Mouse (Mus musculus) embryonic facial prominence, embryonic 10.5 days (tissue): ENCODE data around the gene Nyx. TPM values are rescaled to one million over a fixed set of nuclear protein-coding genes. Genes with fewer than 3 reads are reported as not detected.

ENCODE experiments used
- polyA plus RNA-seq: library from polyadenylated mRNA; unstranded; fragments of >200 nt; fragmentation: Nextera tagmentation; extraction: Ambion mirVana; gene quantifications from 2 replicates; pipeline ENCODE4 v1.2.1, GENCODE M21; 2016

The Nyx gene
- polyA plus RNA-seq, 1 experiment from 2014 or later = 0.10 TPM

Other genes with a start within 250 kb of the Nyx start
- gene Ddx3x, start 185.1 kb upstream of the Nyx start, polyA plus RNA-seq = 164 TPM in 2 replicates
- gene Gpr34, start 166.0 kb downstream of the Nyx start, polyA plus RNA-seq = 0.96 and 1.5 TPM in 2 replicates
- 0.42 and 0.63 TPM in 2 replicates for gene Gpr82, start 195.3 kb downstream of the Nyx start, polyA plus RNA-seq